Mouse (Mus musculus): ENCODE measurements around the gene Gm12166.
"Not testable (repeated sequence)": the region's sequence is repeated elsewhere in the genome, so short reads cannot be mapped to it uniquely, and the experiment has no call there.

Gm12166 gene

DNA sequence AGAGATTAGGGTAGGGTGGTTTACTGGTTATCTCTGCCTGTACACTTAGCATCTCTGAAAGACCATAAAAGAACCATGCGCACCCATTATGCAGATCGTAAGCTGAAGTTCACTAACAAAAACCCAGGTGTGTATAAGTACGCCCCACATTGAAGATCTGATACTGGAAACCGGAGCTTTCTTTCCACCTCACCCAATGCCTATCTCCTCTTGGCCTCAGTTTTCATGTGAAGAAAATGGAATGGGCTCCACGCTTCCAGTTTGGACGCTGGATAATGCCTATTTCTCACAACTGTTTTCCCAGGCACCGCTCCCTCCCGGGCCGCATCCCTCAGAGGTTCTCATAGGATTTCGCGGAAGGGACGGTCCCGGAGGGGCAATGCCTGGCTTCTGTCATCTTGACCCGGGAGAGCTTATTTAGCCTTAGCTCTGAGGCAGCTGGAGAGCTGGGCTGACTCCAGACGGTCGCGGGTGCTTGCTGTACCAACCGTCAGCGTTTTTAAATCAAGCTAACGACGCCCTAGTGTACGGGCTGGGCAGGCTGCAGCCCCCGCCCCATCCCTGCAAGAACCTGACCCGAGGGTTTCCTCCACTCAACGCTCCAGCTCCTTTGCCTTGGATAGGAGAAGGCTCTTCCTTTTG, 4.8 kb upstream of the Gm12166 start:
- in situ Hi-C loops (cut with MboI, MseI) = no loop called here

DNA sequence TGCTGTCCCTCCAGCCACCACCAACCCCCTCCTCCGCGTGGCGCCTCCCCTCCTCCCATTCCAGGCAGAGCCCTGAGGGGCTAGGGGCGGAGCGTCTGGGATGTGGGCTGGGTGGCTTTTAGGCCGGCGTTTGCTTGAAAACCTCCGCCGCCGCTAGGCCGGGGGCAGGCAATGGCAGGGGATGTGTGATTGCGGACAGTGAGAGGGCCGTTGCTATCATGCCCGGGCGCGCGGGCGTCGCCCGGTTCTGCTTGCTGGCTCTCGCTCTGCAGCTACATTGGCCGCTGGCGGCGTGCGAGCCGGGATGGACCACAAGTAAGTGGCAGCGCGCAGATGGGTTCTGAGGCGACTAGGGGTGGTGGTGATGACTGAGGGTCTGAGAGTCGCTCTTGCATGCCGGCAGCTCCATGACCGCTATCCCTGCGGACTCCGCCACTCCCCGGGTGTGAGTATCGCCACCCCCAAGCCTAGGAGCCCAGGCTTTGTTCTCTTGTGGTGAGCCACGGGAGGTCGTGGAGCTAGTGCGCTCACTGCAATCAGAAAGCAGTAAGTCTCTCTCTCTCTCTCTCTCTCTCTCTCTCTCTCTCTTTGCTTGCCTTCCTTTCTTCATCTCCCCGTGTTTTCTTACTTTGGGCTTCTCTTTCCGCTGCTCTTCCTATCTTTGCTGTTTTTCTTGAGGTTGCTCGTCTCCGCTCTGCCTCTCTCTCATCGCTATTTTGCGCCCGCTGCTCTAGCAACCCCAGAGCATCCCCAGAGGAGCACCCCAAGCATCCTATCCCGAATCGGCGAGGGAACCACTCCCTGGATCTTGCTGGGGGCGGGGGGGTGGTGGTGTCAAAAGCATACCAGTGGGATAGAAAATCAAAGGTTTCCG, 4.0 kb upstream of the Gm12166 start, which contains the start of gene Adam19:
Adam19 (plus strand) TSS at position 97 of the 874 bp plus-strand sequence.
- in situ Hi-C loops (cut with MboI, MseI) = no loop called here

DNA sequence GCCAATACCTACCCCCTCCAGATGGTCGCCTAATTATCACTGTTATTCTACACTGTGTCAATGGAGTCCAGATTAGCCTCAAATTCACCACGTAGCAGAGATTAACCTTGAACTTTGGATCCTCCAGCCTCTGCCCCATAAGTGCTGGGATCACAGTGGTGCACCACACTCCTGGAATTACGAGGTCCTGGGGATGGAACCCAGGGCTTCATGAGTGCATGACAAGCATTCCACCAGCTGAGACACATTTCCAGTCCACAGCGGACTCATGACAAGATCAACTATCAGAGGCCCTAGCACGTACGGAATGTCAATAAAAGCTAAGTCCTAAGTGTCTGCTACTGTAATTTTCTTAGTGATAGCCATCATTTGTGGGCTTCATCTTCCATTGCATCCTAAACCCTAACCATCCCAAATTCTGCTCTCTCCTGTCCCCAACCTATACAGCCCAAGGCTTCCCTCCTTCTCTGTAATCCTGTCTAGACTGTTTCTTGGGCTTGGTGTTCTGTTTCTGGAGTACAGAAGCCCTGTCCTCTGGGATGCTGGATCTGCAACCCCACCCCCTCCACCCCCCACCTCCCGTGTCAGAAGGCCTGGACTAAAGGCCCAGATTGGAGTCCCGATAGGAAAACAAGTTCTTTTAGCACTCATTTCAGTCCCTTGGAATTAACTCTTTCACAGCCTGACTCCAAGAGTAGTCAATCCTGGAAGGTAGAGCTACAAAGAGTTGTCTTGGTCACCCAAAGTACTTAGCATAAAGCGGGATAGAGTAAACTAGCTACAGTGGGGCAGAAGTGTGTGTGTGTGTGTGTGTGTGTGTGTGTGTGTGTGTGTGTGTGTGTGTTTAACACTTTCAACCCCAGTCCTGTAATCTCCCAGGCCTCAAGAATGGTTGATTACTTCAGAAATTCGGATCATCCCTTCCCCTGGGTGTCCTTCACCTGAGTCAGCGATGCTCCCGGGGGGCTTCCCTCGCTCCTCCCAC, 3.1 kb upstream of the Gm12166 start:
- in situ Hi-C loops (cut with MboI, MseI) = no loop called here

DNA sequence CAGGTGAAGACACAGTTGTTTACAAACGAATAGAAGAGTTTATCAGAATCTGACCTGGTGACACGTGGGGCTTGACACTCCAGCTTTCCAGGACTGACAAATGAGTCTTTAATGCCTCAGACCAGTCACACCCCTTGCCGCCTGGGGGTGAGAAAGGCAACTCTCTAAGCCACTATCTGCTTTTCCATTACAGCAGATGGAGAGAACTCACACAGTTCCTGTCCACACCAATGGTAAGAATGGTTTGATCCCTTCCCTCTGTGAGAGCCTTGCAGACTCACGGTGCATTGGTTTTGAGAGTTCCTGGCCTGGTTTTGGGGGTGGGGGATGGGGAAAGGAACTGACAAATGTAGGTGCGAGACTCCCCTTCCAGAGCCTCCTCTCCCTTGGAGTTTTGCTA, 2.2 kb upstream of the Gm12166 start:
- in situ Hi-C loops (cut with MboI, MseI) = no loop called here

DNA sequence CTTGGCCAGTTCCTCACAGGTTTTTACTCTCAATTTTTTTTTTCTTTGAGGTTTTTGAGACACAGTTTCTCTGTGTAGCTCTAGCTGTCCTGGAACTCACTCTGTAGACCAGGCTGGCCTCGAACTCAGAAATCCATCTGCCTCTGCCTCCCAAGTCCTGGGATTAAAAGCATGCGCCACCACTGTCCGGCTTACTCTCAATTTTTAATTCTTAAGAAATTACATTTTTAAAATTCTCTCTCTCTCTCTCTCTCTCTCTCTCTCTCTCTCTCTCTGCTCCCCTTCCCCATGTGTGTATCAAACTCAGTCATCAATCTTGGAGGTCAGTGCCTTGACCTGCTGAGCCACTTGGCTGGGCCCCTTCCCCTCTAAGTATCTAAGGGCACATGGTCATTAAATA, 1.3 kb upstream of the Gm12166 start:
- in situ Hi-C loops (cut with MboI, MseI) = not testable (repeated sequence)

DNA sequence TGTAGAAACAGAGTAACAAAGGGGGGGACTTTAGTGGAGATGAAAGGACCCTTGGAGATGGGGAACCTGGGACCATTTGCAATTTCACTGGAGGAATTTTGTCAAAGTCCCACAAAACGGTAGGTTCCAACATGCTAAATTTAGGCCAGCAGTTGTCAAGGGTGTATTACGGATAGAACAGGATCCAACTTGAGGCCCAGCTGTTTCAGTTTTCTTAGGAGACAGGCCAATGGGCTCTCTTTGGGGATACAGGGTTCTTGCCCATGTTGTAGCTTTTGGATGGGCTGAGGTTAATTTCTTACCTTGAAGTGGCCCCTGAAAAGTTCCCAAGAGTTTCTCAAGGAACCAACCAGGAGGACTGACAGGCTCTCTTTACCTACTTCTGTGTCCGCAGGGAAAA, 4.9 kb downstream of the Gm12166 start:
- in situ Hi-C loops (cut with MboI, MseI) = loop anchor here (25.0 kb wide), 1 partner anchor 165 kb away; no protein-coding TSS in a partner anchor

DNA sequence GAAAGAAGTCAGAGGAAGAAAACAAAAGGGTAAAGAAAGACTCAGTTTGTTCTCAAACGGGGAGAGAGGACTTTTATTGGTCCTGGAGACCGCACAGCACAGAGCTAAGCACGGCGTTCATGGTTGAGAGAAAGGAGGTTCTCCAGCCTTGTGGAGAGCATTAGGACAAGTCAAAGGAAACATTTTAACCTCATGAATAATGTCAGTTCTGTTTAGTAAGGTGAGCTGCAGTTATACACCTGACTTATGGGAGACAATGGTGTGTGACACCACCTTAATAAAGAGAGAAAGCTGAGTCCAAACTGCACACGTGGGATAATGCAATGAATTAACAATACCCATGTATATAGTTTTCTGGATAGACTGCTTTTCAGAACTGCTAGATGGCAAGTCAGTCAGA, 7.3 kb downstream of the Gm12166 start:
- in situ Hi-C loops (cut with MboI, MseI) = loop anchor here (25.0 kb wide), 1 partner anchor 168 kb away; no protein-coding TSS in a partner anchor

DNA sequence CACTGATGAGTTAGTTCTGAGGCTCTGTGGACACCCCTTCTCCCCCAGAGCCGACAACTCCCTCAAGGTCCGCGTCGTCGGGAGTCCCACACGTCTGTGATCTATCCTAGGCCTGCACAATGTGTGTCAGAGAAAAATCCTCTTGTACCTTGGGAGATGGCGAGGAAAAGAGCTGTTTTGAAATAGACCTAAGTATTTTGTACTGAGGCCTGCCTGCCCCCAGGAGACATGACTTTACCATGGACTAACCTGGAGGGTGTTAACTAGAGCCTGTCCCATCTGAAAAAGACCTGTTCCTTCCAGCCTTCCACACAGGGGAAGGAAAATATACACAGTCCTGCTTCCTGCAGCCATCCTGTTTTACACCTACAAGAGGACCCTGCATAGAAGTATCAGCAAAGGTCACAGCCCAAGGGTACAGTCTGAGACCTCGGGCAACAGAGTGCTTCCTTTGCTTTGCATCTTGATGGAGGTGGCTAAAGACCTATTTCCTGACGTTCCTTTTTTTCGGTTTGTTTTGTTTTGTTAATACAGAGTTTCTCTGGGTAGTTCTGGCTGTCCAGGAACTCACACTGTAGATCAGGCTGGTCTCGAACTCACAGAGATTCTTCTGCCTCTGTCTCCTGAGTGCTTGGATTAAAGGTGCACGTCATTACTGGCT, 10.4 kb downstream of the Gm12166 start:
- in situ Hi-C loops (cut with MboI, MseI) = loop anchor here (25.0 kb wide), 1 partner anchor 171 kb away; no protein-coding TSS in a partner anchor

DNA sequence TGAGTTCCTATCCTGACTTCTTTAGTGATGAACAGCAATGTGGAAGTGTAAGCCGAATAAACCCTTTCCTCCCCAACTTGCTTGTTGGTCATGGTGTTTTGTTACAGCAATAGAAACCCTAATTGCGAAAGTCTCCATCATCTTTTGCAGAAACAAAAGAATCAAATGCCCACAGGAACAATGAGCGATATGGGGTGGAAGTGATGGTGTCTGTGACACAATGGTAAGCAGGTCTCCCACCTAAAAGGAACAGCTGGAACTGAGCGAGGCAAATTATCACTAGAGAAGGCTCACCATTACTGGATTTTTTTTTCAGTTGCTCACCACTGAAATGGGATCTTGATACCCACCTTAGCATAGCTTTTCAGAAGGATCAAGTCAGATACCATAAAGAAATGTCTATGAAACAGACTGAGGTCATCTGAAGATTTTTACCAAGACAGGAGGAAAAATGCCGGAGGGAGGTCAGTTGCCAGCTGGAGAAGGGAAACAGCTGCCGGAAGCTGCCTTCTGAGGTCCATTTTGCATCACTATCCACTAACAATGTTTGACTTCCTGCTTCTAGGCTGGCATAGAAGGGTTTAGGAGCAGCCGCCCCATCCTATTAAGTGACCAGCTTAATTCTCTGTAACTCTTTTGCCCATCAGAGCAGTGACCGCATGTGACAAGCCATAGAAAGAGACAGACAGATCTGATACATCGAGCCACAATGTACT, 11.1 kb downstream of the Gm12166 start:
- in situ Hi-C loops (cut with MboI, MseI) = loop anchor here (25.0 kb wide), 1 partner anchor 171 kb away; no protein-coding TSS in a partner anchor

DNA sequence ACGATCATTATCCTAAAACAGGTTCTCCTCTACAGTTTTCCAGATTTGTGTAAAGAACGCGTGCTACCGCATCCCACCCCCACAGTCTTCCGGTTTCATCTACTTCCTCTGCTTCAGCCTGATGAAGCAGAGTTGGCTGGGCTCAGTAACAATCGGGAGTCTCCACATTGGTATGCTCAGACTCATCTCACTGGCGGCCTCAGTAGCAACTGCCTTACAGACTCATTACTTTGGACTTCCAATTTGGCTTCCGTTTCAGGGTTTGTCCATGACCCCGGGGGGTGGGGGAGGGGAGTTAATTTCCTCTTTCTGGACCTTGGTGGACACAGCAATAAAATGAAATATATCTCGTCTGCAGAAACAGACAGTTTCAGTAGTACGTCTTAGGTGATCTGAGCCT, 12.8 kb downstream of the Gm12166 start:
- in situ Hi-C loops (cut with MboI, MseI) = loop anchor here (25.0 kb wide), 1 partner anchor 173 kb away; no protein-coding TSS in a partner anchor

DNA sequence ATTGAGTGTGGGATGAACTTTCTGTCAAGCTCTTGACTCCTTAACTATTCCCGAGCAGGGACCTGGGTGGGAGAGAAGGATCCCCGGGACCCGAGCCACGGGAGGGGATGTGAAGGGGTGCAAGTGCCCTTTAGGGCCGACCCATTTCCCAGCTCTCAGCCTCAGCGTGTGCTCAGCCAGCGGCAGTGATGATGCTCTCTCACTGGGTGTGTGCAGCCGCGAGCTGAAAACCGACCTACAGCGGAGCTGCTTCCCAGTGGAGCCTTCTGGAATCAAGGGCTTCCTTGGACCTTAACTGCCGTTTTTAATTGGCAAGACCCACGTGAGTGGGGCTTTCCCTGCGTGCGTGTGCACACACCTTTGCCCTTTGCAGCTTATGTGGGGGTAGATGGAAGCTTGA, 13.2 kb downstream of the Gm12166 start:
- in situ Hi-C loops (cut with MboI, MseI) = loop anchor here (25.0 kb wide), 1 partner anchor 173 kb away; no protein-coding TSS in a partner anchor

DNA sequence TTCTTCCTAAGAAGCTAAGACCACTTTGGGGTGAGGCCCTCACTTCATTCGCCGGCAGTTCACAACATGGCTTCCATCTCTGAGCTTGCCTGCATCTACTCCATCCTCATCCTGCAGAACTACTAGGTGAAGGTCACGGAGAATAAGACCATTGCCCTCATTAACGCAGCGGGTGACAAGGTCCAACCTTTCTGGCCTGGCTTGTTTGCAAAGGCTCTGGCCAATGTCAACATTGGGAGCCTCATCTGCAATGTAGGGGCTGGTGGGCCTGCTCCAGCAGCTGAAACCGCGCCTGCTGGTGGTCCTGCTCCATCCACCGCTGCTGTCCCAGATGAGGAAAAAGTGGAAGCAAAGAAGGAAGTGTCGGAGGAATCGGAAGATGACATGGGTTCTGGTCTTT, 15.7 kb downstream of the Gm12166 start:
- in situ Hi-C loops (cut with MboI, MseI) = loop anchor here (25.0 kb wide), 1 partner anchor 176 kb away; no protein-coding TSS in a partner anchor

DNA sequence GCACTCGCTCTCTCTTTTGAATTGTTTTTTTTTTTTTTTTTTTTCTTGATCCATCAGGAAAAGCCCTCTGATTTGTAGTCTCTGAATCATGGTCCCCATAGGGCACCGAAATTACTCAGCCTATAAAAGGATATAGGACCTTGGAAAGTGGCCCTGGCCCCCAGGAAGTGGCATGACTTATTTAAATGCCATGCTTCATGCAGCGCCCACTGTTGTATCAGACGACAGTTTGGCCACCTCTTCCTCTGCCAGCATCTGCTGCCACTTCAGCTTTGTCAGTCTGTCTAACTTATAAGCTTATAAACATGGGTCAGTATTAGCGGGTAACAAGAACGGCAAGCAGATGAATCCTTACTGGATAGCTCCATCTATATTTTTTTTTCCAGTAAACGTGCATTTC, 19.2 kb downstream of the Gm12166 start:
- in situ Hi-C loops (cut with MboI, MseI) = loop anchor here (25.0 kb wide), 1 partner anchor 179 kb away; no protein-coding TSS in a partner anchor

DNA sequence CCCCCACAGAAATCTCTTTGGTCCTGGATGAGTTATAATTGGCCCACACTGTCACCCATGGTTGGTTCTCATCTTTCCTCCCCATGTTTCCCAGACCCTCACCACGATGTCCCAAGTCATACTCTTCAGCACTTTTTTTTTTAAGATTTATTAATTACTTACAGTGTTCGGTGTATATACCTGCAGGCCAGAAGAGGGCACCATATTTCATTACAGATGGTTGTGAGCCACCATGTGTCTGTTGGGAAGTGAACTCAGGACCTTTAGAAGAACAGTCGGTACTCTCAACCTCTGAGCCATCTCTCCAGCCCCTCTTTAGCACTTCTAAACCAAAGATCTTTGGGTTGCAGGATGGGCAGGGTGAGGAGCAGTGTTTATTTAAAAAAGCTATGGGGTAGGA, 20.7 kb downstream of the Gm12166 start:
- in situ Hi-C loops (cut with MboI, MseI) = loop anchor here (25.0 kb wide), 1 partner anchor 181 kb away; no protein-coding TSS in a partner anchor

DNA sequence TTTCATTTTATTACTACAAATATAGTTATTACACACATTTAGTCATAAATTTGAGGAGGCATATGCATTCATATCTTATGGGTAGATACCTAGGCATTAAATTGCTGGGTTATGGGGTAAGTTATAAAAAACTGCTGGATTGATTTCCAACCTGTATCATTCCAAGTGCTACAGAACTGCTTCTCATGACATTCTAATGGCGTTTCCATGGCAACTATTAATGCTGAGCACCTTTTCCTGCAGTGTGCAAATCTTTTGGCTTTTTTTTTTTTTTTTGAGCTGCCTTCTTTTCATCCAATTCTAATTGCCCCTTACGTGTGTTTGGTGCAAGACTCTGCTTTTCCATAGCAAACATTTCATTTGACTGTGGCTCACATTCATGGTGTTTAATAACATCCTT, 22.1 kb downstream of the Gm12166 start:
- in situ Hi-C loops (cut with MboI, MseI) = loop anchor here (25.0 kb wide), 1 partner anchor 182 kb away; no protein-coding TSS in a partner anchor

DNA sequence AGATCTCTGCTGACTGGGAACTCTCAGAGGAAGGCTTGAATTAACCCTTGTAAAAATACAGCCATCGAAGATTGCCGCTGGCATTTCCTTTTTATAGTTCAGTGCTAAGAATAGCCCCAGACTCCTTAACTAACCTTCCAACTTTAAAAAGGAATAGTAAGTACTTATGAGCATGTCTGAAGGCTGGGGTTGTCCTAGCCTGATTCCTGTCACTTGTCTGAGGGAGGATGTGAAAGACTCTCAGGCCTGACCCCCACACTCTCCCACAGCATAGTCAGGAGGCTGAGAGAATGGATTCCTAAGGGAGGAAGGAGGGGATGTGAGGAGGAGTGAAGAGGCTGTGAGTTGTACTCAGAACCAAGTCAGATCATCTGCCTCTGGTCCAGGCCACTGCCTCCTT, 22.6 kb downstream of the Gm12166 start:
- in situ Hi-C loops (cut with MboI, MseI) = loop anchor here (25.0 kb wide), 1 partner anchor 183 kb away; no protein-coding TSS in a partner anchor

DNA sequence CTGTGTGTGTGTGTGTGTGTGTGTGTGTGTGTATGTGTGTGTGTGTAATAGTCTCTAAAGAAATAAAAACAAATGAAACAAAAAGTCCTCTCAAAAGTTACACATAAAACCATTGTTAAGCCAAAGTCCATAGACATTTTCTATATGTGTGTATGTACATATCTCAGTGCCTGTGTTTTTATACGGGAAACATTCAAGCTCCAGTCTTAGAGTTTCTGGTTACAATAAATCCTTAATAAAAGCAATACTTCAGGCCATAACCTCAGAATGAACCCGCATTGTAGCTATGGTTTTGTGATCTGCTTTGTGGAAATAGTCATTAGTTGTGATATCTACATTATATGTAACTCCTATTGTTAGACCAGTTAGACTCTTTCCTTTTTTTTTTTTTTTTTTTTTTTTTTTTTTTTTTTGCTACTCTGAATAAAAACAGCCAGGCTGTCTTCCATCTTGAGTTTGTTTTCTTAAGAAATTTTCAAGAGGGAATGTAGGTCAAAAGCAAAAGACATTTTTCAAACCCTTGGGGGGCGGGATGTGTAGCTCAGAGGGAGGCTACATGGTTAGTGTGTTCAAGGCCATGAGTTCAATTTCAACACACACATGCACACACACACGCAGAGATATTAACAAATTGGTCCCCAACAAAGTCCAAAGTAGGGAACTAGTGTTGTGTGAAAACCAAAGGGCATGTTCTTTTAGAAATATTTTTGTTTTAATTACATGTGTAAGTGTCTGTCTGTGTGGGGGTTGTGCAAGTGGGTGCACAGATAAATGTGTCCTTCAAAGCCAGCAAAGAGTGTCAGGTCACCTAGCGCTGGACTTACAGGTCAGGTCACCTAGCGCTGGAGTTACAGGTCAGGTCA, 23.9 kb downstream of the Gm12166 start:
- in situ Hi-C loops (cut with MboI, MseI) = loop anchor here (25.0 kb wide), 1 partner anchor 184 kb away; no protein-coding TSS in a partner anchor

DNA sequence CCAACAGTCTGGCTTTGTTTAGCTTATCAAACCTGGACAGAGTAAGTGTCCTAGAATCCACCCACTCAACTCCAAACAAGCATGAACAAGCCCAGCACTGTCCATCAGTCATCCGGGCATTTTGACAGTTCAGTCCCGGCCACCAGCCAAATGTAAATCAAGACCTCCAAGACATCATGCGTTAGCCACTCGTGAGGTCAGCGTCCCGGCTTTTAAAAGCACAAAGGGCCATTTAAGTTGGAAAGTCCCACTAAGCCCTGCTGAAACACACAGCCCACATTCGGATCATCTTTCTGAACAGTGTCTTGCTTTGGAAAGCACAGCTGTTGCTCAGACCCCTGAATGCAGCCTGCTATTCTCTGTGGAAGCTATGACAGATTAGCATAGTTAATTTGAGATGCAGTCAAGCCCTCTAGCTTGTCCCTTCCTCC, 26.1 kb downstream of the Gm12166 start:
- in situ Hi-C loops (cut with MboI, MseI) = loop anchor here (25.0 kb wide), 1 partner anchor 186 kb away; no protein-coding TSS in a partner anchor

DNA sequence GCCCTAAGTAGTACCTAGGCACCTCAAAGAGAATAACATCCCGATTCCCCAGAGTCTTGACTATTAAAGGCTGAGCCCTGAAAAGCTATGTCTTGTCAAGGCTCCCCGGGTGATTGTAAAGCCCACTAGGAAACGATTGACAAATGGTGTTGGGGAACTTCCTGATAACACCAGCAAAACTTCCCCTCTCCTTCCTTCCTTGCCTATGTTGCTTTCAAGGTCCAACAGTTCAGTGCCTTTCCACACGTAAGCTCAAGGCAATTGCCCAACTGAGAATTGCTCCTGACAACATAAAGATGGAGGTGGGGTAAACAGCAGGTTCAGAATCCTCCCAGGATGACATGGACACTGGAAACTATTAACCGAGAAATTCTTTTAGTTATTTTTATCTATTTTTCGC, 29.1 kb downstream of the Gm12166 start:
- in situ Hi-C loops (cut with MboI, MseI) = no loop called here

Data from T-helper 1 cell (primary cell).